Mouse (Mus musculus) lung, adult 2 months (tissue): ENCODE data around the gene Tnfrsf18.

Experiments
- CTCF ChIP-seq: fragments of 200-500 bp; IDR thresholded peaks from 2 replicates; pipeline ENCODE4 v1.5.1; 2011; ENCODE audit warnings: mild to moderate bottlenecking, low read length, control low read depth; ENCODE audit not compliant: insufficient read depth
- POLR2A ChIP-seq: fragments of 200-500 bp; IDR thresholded peaks from 2 replicates; pipeline ENCODE4 v1.6.1; 2011; ENCODE audit warnings: low read depth, mild to moderate bottlenecking, control low read depth, low read length, borderline replicate concordance; ENCODE audit errors: extremely low read depth

GRCm38 (mm10) chr4:155993606-155994005 lies 32.4 kb upstream of the Tnfrsf18 start:
- TF ChIP-seq POLR2A = no peak
- TF ChIP-seq CTCF = no peak
